Mouse (Mus musculus) midbrain, embryonic 11.5 days (tissue): ENCODE results near the gene Hba-x. TPM values are rescaled to one million over a fixed set of nuclear protein-coding genes. Genes with fewer than 3 reads are reported as not detected.
"Not testable (repeated sequence)": the region's sequence is repeated elsewhere in the genome, so short reads cannot be mapped to it uniquely, and the experiment has no call there.

Experiments
- ATAC-seq: fragments of 200-750 bp; cut with Nextera tagmentation; 2 replicates; pipeline ENCODE4 v1.8.0; 2017; ENCODE audit warnings: moderate TSS enrichment, moderate library complexity; ENCODE audit not compliant: low FRiP score
- DNase-seq: peaks from one replicate; pipeline ENCODE4 v3.0.0; 2015; ENCODE audit warnings: low spot score; ENCODE audit errors: missing footprints
- H3K27ac ChIP-seq: fragments of 300-500 bp; sonication (generic); 2 replicates; pipeline ENCODE4 v1.5.1; 2014; ENCODE audit warnings: low read depth, low read length
- H3K27me3 ChIP-seq: fragments of 300-500 bp; sonication (generic); 2 replicates; pipeline ENCODE4 v1.6.1; 2014; ENCODE audit warnings: mild to moderate bottlenecking, low read length, moderate library complexity, mixed read lengths; ENCODE audit not compliant: control insufficient read depth, insufficient read depth
- H3K36me3 ChIP-seq: fragments of 300-500 bp; sonication (generic); 2 replicates; pipeline ENCODE4 v1.6.1; 2014; ENCODE audit warnings: mild to moderate bottlenecking, low read length, moderate library complexity, mixed read lengths; ENCODE audit not compliant: control insufficient read depth, insufficient read depth
- H3K4me1 ChIP-seq: fragments of 300-500 bp; sonication (generic); 2 replicates; pipeline ENCODE4 v1.6.1; 2014; ENCODE audit warnings: low read length; ENCODE audit not compliant: control insufficient read depth, insufficient read depth
- H3K4me2 ChIP-seq: fragments of 300-500 bp; sonication (generic); 2 replicates; pipeline ENCODE4 v1.6.1; 2014; ENCODE audit warnings: mild to moderate bottlenecking, moderate library complexity
- H3K4me3 ChIP-seq: fragments of 300-500 bp; sonication (generic); 2 replicates; pipeline ENCODE4 v1.5.1; 2014; ENCODE audit warnings: low read depth, low read length
- H3K9ac ChIP-seq: fragments of 300-500 bp; sonication (generic); 2 replicates; pipeline ENCODE4 v1.6.1; 2014; ENCODE audit warnings: low read length
- H3K9me3 ChIP-seq: fragments of 300-500 bp; sonication (generic); 2 replicates; pipeline ENCODE4 v1.6.1; 2016; ENCODE audit warnings: low read length; ENCODE audit not compliant: control insufficient read depth
- WGBS: fragments of 180-500 bp; shearing (Covaris S2); extraction: QIAGEN DNeasy Blood & Tissue Kit; methylation state at CpG from one replicate; pipeline ENCODE4 v1.1.7; 2014; 5-methylcytosine and 5-hydroxymethylcytosine counted together
- polyA plus RNA-seq: library from polyadenylated mRNA; unstranded; fragments of >200 nt; fragmentation: Nextera tagmentation; extraction: Ambion mirVana; gene quantifications from 2 replicates; pipeline ENCODE4 v1.2.1, GENCODE M21; 2014

Gene Hba-x
- polyA plus RNA-seq, 1 experiment from 2014 or later: 3,229 TPM

GRCm38 (mm10) chr11:32287493-32287825 lies 11.3 kb downstream of the Hba-x start:
- Histone ChIP-seq H3K9me3 (no peaks in the 10 kb centered on the region), H3K4me1 (no peaks in the 10 kb centered on the region), H3K27me3 (no peaks in the 10 kb centered on the region), H3K36me3 (no peaks in the 10 kb centered on the region), H3K4me2 (no peak overlapping the region), H3K27ac (no peak overlapping the region; the same call in 1 of the 2 replicates), H3K9ac (no peak overlapping the region), H3K4me3 (no peak overlapping the region)
- ATAC-seq (no peak), DNase-seq (no peak)
- WGBS: 69% methylated on average over 9 of the region's 9 CpGs

- not testable (repeated sequence) for DNase-seq, H3K36me3 ChIP-seq, H3K9me3 ChIP-seq, H3K4me3 ChIP-seq, H3K27me3 ChIP-seq, H3K4me2 ChIP-seq, H3K9ac ChIP-seq, ATAC-seq, H3K27ac ChIP-seq, H3K4me1 ChIP-seq
- WGBS: 85% methylated on average over 4 of the region's 4 CpGs
These were observed 16.6 kb downstream of the Hba-x start for GRCm38 (mm10) chr11:32292819-32293218.

- DNase-seq, H3K27ac ChIP-seq, H3K27me3 ChIP-seq, H3K4me3 ChIP-seq, H3K4me2 ChIP-seq, ATAC-seq, H3K9ac ChIP-seq, H3K4me1 ChIP-seq, H3K9me3 ChIP-seq, H3K36me3 ChIP-seq: not testable (repeated sequence)
- 78% methylated on average over 3 of the region's 3 CpGs for WGBS
These were observed 17.3 kb downstream of the Hba-x start for GRCm38 (mm10) chr11:32293479-32293878.

GRCm38 (mm10) chr11:32296203-32296602 lies 20.0 kb downstream of the Hba-x start, which contains the start of gene Hba-a2:
Gene Hba-a2 (plus strand): TSS chr11:32296489.
- not testable (repeated sequence) for H3K9ac ChIP-seq, H3K36me3 ChIP-seq, DNase-seq, H3K4me1 ChIP-seq, H3K9me3 ChIP-seq, ATAC-seq, H3K27ac ChIP-seq, H3K4me3 ChIP-seq, H3K4me2 ChIP-seq, H3K27me3 ChIP-seq
- no CpG with 5 or more reads among the region's 4 CpGs for WGBS

- H3K27me3 ChIP-seq, H3K4me1 ChIP-seq, H3K4me2 ChIP-seq, H3K9me3 ChIP-seq, ATAC-seq, H3K27ac ChIP-seq, H3K9ac ChIP-seq, H3K36me3 ChIP-seq, H3K4me3 ChIP-seq, DNase-seq: not testable (repeated sequence)
- WGBS: 49% methylated on average over 2 of the region's 2 CpGs
These were observed 21.2 kb downstream of the Hba-x start for GRCm38 (mm10) chr11:32297417-32297816.

- Histone ChIP-seq H3K4me2 (no peak overlapping the region), H3K4me3 (no peak overlapping the region), H3K36me3 (no peaks in the 10 kb centered on the region), H3K4me1 (no peaks in the 10 kb centered on the region), H3K27ac (no peak overlapping the region), H3K9me3 (no peaks in the 10 kb centered on the region), H3K27me3 (peaks cover 4% of the 10 kb centered on the region), H3K9ac (no peak overlapping the region)
- ATAC-seq (no peak), DNase-seq (no peak)
- WGBS: 81% methylated on average over 1 of the region's 1 CpGs
These were observed 21.8 kb downstream of the Hba-x start for GRCm38 (mm10) chr11:32297866-32298531.

GRCm38 (mm10) chr11:32298532-32298918 lies 22.3 kb downstream of the Hba-x start:
- ATAC-seq: no peak
- 93% methylated on average over 2 of the region's 2 CpGs for WGBS
- Histone ChIP-seq H3K4me2 (no peak overlapping the region), H3K27ac (no peak overlapping the region), H3K4me1 (no peaks in the 10 kb centered on the region), H3K9ac (no peak overlapping the region), H3K4me3 (no peak overlapping the region), H3K36me3 (no peaks in the 10 kb centered on the region), H3K9me3 (no peaks in the 10 kb centered on the region), H3K27me3 (peaks cover 4% of the 10 kb centered on the region)
- no peak for DNase-seq

GRCm38 (mm10) chr11:32299865-32300264 lies 23.7 kb downstream of the Hba-x start, which contains the start of gene Hbq1a:
Gene Hbq1a (plus strand): TSS chr11:32300069.
- not testable (repeated sequence) for H3K9ac ChIP-seq, H3K27me3 ChIP-seq, H3K4me1 ChIP-seq, H3K36me3 ChIP-seq, H3K9me3 ChIP-seq, H3K4me3 ChIP-seq, H3K27ac ChIP-seq
- H3K4me2 ChIP-seq: peak within 1 kb of the TSS; percentile 38
- WGBS: 8% methylated on average over 16 of the region's 16 CpGs
- ATAC-seq (peak; percentile 61), DNase-seq (peak; percentile 93)

- H3K36me3 ChIP-seq: no peaks in the 10 kb centered on the region
- peak overlapping the region; percentile 38 for H3K4me2 ChIP-seq
- H3K4me1 ChIP-seq: no peaks in the 10 kb centered on the region
- no peak overlapping the region for H3K27ac ChIP-seq
- H3K27me3 ChIP-seq: peaks cover 4% of the 10 kb centered on the region
- no peak overlapping the region for H3K9ac ChIP-seq
- 60% methylated on average over 14 of the region's 17 CpGs for WGBS
- DNase-seq (no peak), ATAC-seq (peak; percentile 11; the same call in 1 of the 2 replicates)
- H3K4me3 ChIP-seq: no peak overlapping the region
- H3K9me3 ChIP-seq: no peaks in the 10 kb centered on the region
These were observed 24.4 kb downstream of the Hba-x start for GRCm38 (mm10) chr11:32300279-32301267.
